Mouse (Mus musculus) megakaryocyte, embryonic 14.5 days (primary cell): ENCODE measurements at regions not wholly inside any gene's neighbourhood (a gene's known extent, or its start where the extent isn't known, plus 50 kb on each side); places are given as distances from the start of the nearest gene placed in this dataset.

Experiments used
- FLI1 ChIP-seq: IDR thresholded peaks from 2 replicates; pipeline ENCODE4 v1.6.1; 2012; ENCODE audit warnings: low read length, inconsistent platforms, mixed read lengths
- GATA1 ChIP-seq: IDR thresholded peaks from 3 replicates; pipeline ENCODE4 v1.6.1; 2012; ENCODE audit warnings: mixed read lengths, low read length, inconsistent platforms, borderline replicate concordance

GRCm38 (mm10) chr3:130965275-130965674 lies 145.0 kb upstream of the Lef1 start:
- TF ChIP-seq GATA1 (no peak), FLI1 (no peak)
